Mouse (Mus musculus) layer of hippocampus, adult 8-10 months (tissue): ENCODE data around the gene Gm11992. TPM values are rescaled to one million over a fixed set of nuclear protein-coding genes. Genes with fewer than 3 reads are reported as not detected.

ENCODE experiments used
- DNase-seq, 2 experiments: peaks; one replicate each; pipeline ENCODE4 v3.0.0; 2022; ENCODE audit warnings: low spot score in 2 of 2
- total RNA-seq, 4 experiments: library from RNA; stranded (reverse); gene quantifications; 2 replicates each; pipeline ENCODE4 v1.2.4; 2022

Gm11992 gene
- total RNA-seq, 4 experiments from 2014 or later = 1.2 to 2.5 (median 1.6) TPM

GRCm38 (mm10) chr11:9115367-9116120 lies 67.2 kb downstream of the Gm11992 start:
- DNase-seq = no peak

DNA sequence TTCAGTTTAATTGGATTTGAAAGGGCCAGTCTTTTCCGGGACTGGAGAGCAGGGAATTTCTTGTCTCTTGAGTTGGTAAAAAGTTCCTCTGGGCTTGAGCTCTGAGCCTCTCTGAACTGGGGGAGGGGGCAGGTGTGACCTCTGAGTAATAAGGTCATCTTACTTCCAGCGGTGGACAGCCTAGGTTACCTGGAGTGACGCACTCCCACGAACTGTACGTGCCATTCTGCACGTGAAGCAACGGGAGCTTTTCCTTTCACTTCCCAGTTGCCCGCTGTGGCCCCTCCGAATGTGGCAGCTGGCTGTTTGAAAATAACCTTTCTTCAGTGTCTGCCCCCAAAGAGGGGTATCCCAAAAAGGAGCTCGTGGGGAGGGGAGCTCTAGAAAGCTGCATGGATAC lies 67.7 kb downstream of the Gm11992 start:
- DNase-seq = no peak

GRCm38 (mm10) chr11:9116916-9117315 lies 68.5 kb downstream of the Gm11992 start:
- no peak for DNase-seq

DNA sequence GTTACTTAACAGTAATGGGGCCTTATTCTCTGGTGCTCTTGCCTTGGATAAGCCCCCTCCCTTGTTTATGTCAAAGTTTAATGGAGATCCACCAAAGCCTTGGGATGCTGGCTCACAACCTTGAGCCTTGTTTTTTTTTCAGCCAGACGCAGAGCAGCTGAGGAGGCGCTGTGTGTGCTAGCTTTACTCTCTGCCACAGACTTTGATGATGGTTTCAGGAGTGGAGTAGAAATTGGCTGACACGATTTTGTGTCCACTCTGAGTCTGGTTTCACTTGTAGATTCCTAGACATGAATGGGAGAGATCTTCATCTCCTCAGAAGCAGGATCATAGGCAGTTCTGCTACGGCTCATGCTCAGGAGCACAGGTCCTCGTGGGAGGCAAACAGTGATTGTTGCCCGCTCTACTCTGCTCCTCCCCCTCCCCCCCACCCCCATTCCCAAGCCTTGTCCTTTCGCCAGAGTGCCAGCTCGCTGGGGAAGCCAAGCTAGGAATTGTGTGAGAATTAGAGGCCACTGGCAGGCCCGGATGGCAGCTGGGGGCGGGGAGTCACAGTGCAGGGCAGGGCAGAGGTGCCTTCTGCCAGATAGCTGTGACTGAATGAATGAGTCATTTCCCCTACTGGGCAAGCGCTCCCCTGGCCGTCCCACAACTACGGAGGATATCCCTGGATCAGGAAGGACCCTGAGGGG lies 69.1 kb downstream of the Gm11992 start:
- no peak for DNase-seq

- no peak for DNase-seq
Measured at GRCm38 (mm10) chr11:9118050-9118420, 69.6 kb downstream of the Gm11992 start, which contains the start of gene Upp1. Upp1 (plus strand) TSS chr11:9118103.

GRCm38 (mm10) chr11:9118421-9119121 lies 70.2 kb downstream of the Gm11992 start:
- DNase-seq = no peak

Other genes starting within 250 kb of the Gm11992 start
- gene Pkd1l1, start 75.3 kb upstream of the Gm11992 start, total RNA-seq = under 1 TPM; 0.06 to 0.51 (median 0.10) TPM
- 10 to 100 TPM; 13.3 to 14.1 (median 13.5) TPM for gene Hus1, start 37.4 kb upstream of the Gm11992 start, total RNA-seq
- under 1 TPM; 0.37 to 0.65 (median 0.40) TPM for gene Sun3, start 397 bp downstream of the Gm11992 start, total RNA-seq
- gene Upp1, start 69.5 kb downstream of the Gm11992 start, total RNA-seq = 1 to 10 TPM; 2.8 to 4.4 (median 3.4) TPM
- gene Abca13, start 143.3 kb downstream of the Gm11992 start, total RNA-seq = under 1 TPM in 2 of 4 experiments, not detected in 2; 0.02 to 0.05 TPM